Mouse (Mus musculus) cerebellum, adult 18-20 months (tissue): Measurements from ENCODE around the gene Ifi211.
"Not testable (repeated sequence)": the region's sequence is repeated elsewhere in the genome, so short reads cannot be mapped to it uniquely, and the experiment has no call there.

Experiments used
- DNase-seq, 2 experiments: peaks; one replicate each; pipeline ENCODE4 v3.0.0; 2021

Ifi211 gene

GRCm38 (mm10) chr1:173912548-173913255 is at the start of gene Ifi211:
Gene Ifi211 (minus strand): TSS chr1:173913046.
- DNase-seq: not testable (repeated sequence)

GRCm38 (mm10) chr1:173961491-173961890 is 48.6 kb upstream of the Ifi211 start:
- DNase-seq: not testable (repeated sequence)

DNA sequence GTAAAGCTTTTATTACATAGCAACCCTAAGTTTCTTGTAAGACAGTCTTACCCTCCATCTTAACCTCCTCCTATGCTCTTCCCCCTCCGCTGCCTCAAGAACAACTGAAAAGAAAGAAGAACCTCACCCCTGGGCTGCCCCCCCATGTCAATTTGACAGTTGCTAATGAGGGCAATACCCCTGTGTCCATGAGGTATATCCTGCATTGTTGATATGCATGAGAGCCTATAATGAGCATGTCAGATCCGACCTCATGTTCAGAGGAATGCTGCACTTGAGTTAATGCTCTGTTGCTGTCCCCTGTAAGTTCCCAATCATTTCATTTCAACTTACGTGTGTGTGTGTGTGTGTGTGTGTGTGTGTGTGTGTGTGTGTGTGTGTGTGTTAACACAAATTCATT is 47.2 kb upstream of the Ifi211 start:
- DNase-seq: not testable (repeated sequence)

GRCm38 (mm10) chr1:173955839-173956527 is 43.1 kb upstream of the Ifi211 start:
- not testable (repeated sequence) for DNase-seq

DNA sequence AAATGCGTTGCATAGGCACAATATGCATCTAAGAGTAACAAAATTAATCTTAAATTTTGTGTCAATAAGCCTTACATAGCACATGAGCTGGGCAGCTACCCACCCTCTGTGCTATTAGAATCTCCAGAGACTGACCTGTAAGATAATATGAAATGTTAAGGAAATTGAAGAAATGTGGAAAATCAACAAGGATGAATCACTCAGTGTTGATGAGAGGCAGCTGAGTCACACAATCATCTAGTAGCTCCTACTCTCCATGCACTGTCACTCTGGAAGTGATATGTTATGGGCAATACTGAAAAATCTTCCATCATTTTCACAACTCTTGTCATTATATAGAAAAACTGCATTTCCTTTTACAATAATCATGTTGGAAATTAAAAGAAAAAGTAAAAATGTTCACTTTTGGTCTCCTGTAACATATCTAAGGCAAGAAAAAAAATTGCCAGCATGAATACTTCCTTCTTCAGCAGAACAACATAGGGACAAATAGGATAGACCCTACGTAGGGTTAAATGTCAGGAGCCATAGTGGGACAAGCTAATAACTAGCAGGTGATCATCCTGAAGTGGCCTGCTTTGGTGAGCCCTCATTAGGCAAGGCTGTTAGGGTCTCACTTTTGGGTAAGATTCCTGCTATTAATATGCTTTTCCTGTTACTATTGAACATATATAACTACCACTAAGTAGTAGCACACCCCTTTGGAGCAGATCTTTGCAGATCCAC is 42.4 kb upstream of the Ifi211 start:
- DNase-seq: no peak

DNA sequence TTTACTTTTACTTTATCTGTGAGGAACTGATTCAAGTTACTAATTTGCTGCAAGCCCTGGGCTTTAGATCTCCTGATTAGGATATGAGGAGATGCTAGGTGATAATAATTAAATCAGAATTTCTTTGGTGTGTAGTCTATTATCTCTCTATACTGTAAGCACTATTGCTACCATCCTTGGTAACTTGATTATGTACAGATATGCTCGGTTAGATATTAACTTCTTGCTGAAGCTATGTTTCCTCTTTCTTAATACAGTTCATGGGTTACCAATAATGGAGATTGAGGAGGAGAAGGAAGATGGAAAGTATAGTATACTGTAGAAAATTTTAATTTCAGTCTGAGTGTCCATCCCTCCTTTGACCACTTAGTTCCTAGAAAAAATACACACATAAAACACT is 40.7 kb upstream of the Ifi211 start:
- no peak for DNase-seq

- not testable (repeated sequence) for DNase-seq
Observed at GRCm38 (mm10) chr1:173949044-173949443, 36.2 kb upstream of the Ifi211 start.

DNA sequence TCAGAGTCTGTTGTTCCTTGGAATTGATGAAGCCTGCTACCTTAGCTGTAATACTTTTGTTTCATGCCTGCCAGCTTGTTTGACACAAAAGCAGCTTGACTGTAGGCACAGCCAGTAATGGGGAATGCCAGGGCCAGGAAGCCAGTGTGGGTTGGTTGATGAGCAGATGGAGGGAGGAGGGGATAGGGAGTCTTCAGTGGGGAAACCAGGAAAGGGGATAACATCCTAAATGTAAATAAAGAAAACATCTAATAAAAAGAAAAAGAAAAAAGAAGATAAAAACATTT is 29.9 kb upstream of the Ifi211 start:
- DNase-seq: not testable (repeated sequence)

DNA sequence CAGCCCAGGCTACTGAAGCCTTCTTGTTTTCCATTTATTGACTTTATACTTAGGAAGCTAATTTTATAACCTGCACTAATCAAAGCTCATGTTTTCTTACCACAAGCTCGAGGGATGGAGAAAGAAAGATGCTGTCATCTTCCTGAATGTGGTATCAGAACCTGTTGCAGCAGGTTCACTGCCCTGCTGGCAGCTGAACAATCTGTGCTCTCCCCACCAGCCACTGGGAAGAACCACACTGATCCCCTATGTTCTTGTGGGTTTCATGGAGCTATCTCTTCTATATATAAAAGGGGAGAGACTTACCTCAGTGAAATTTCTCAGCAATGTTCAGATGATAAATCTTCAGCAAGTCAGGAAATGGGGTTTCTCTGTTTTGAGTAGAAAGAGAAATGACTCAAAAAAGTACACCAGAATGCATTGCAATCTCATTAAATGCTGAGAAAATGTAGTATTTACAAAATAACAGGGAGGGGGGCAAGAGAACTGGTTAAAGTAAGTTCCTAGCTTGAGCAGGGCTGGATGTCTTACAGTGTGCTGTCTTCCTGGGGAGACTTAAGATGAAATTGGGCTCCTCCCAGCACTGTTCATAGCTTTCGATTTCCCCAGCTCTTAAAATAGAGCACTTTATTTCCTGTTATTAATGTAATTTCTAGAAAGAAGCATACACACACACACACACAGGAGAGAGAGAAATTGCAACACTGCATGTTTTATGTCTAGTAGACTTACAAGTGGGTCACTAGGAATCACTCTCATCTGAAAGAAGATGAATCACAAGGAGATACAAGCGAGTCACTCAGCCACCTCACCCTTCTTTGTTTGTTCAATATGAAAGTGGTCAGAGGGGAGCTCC is 29.3 kb upstream of the Ifi211 start, which contains the start of the genes Mndal and Ifi203:
Gene Mndal (minus strand): TSS at position 568 of the 856 bp plus-strand sequence.
Gene Ifi203 (minus strand): TSS at position 749 of the 856 bp plus-strand sequence.
- not testable (repeated sequence) for DNase-seq

- DNase-seq: not testable (repeated sequence)
Observed at GRCm38 (mm10) chr1:173941522-173941921, 28.7 kb upstream of the Ifi211 start.

DNA sequence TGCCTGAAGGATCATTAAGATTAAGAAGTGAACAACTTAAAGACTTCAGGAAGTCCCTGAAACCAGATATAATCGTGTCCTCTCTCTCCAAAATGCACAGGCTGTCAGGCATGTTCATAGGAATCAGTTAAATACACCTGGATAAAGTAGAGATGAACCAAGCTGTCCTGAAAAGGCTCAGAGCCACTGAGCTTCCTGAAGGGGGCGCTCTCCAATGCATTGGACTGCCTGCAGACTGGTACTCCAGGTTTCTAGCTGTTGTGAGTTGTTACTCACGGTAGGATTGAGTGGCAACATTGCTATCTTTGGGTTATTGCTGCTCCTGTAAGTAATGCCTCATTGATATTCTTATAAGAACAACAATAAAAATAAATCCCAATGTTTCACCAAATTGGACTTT is 6.4 kb upstream of the Ifi211 start:
- DNase-seq: not testable (repeated sequence)

GRCm38 (mm10) chr1:173914559-173914958 is 1.7 kb upstream of the Ifi211 start:
- DNase-seq: no peak

DNA sequence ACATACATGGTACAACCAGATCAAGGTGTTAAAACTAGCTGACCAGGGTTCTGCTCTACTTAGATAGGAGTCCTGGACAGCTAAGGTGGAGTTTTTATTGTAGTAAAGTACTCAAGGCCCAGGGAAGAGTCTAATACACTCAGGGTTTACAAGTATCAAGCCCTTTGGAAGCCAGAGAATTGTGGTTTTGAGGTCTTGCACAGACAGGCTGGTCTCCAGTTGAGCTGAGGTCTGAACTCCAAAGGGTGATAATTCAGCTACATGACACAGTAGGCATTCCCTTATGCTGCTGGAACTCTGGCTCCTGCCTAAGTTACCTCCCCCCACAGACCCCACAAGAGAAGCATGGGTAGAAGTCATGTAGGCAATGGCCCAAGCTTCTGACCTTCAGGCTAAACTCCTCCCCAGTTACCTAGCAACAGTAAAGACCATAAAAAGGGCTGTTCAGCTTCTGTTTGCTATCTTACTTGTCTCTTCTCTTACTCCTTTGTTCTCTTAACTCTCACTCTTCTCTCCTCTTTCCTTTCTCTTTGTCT is 478 bp upstream of the Ifi211 start:
- DNase-seq: not testable (repeated sequence)

GRCm38 (mm10) chr1:173911808-173912464 is 910 bp downstream of the Ifi211 start:
- no peak for DNase-seq

DNA sequence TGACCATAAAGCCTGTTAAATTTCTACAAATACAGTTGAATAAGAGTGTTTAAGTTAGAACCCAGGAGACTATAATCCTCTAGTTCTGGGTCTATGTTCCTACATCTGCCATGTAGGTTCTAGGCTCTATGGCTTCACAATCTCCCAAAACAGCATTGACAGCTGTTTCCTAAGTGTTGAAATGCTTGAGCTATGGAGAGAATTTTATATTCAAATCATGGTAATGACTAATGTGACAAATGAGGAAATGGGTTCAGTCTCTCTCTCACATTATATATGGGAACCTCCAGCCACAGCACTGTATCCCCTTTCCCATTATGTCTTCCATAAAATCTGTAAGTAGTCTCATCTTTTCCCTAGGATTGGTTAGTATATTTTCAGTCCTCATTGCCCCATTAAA is 4.5 kb downstream of the Ifi211 start:
- not testable (repeated sequence) for DNase-seq

DNA sequence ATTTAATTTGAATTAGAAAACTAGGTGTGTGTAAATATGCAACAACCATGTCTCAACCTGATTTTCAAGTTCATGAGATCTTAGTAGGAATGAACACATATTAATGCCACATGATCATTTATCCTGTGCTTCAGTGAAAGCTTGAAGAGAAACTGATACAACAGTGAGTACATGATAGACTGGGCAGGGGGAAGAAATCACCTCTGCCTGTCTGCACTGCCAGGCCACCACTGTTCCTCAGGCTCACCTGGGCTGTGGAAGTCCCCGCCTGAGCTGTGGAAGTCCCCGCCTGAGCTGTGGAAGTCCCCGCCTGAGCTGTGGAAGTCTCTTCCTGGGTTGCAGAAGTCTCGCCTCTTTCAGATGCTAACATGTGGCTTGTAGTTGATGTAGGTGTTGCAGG is 7.0 kb downstream of the Ifi211 start:
- DNase-seq: not testable (repeated sequence)

DNA sequence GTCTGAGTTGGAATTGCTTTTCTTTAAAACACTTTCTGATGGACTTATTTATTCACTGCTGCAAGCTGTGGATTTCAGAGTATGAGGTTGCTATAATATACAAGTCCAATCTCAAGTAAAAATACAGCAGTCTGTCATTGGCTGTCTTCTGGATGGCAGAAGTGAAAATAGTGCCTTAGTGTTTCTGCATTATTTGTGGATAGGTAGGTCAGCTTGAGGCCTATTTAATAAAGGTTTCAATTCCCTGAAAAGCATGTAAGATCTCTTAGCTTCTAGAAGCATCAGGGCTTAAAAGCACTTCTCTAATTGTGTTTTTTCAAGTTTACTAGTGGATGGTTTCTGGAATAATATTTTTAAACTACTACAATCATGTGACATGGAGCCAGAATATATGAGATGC is 23.1 kb downstream of the Ifi211 start:
- not testable (repeated sequence) for DNase-seq

- not testable (repeated sequence) for DNase-seq
Observed at GRCm38 (mm10) chr1:173887026-173887787, 25.6 kb downstream of the Ifi211 start.

GRCm38 (mm10) chr1:173880004-173880666 is 32.7 kb downstream of the Ifi211 start:
- peak in 1 of 2 experiments; percentile 2 for DNase-seq
